Mouse (Mus musculus) olfactory bulb, adult 2 months (tissue): ENCODE measurements around the gene Hoxa13. TPM values are rescaled to one million over a fixed set of nuclear protein-coding genes. Genes with fewer than 3 reads are reported as not detected.

Experiments
- H3K27ac ChIP-seq: fragments of 200-500 bp; 2 replicates; pipeline ENCODE4 v1.5.1; 2012; ENCODE audit warnings: low read depth, low read length; ENCODE audit not compliant: insufficient read depth
- H3K4me1 ChIP-seq: fragments of 200-500 bp; 2 replicates; pipeline ENCODE4 v1.6.1; 2012; ENCODE audit warnings: low read length; ENCODE audit not compliant: control insufficient read depth, insufficient read depth
- H3K4me3 ChIP-seq: fragments of 200-500 bp; 2 replicates; pipeline ENCODE4 v1.5.1; 2012; ENCODE audit warnings: mild to moderate bottlenecking, low read depth, low read length, moderate library complexity; ENCODE audit not compliant: insufficient read depth
- CTCF ChIP-seq: fragments of 200-500 bp; IDR thresholded peaks from 2 replicates; pipeline ENCODE4 v1.5.1; 2012; ENCODE audit warnings: low read depth, mild to moderate bottlenecking, low read length, moderate library complexity; ENCODE audit not compliant: insufficient read depth
- POLR2A ChIP-seq: fragments of 200-500 bp; IDR thresholded peaks from 2 replicates; pipeline ENCODE4 v1.6.1; 2012; ENCODE audit warnings: mild to moderate bottlenecking, low read depth, low read length, moderate library complexity; ENCODE audit not compliant: insufficient read depth
- WGBS: fragments of 180-500 bp; shearing (Covaris S2); methylation state at CpG from one replicate; pipeline ENCODE4 v1.1.7; 2018; 5-methylcytosine and 5-hydroxymethylcytosine counted together
- polyA plus RNA-seq: library from polyadenylated mRNA; stranded (reverse); fragments of >200 nt; gene quantifications from 2 replicates; pipeline ENCODE4 v1.2.4, GENCODE M21; 2012; ENCODE audit warnings: low replicate concordance; ENCODE audit not compliant: missing spikeins, insufficient read depth, insufficient read length

Gene Hoxa13
- polyA plus RNA-seq, 1 experiment, result not detected

- TF ChIP-seq CTCF (no peak), POLR2A (no peak)
- Histone ChIP-seq H3K4me1 (no peaks in the 10 kb centered on the region), H3K27ac (no peak overlapping the region), H3K4me3 (no peak overlapping the region)
- WGBS, result 8% methylated on average over 18 of the region's 18 CpGs
Observed at GRCm38 (mm10) chr6:52208868-52209684, 51.6 kb downstream of the Hoxa13 start.

- whole genome bisulfite sequencing, result 1% methylated on average over 47 of the region's 47 CpGs
- no peak within 1 kb of the TSS for H3K4me3 ChIP-seq
- TF ChIP-seq POLR2A (no peak), CTCF (no peak)
Observed at GRCm38 (mm10) chr6:52208072-52208867, 52.4 kb downstream of the Hoxa13 start, which contains the start of gene Hoxa6. Gene Hoxa6, minus strand, starts transcription at chr6:52208722.

More at GRCm38 (mm10) chr6:52208072-52208867, 52.4 kb downstream of the Hoxa13 start, which contains the start of gene Hoxa6:
- Histone ChIP-seq H3K27ac (no peak within 1 kb of the TSS), H3K4me1 (peaks cover 4% of the 10 kb centered on the region)

Other genes with a start within 250 kb of the Hoxa13 start
- gene Skap2, start 248.3 kb downstream of the Hoxa13 start, polyA plus RNA-seq, result not detected in 2 replicates
- gene Hoxa1, start 102.6 kb downstream of the Hoxa13 start, polyA plus RNA-seq, result not detected in 2 replicates
- not detected in 2 replicates for gene Hoxa2, start 96.0 kb downstream of the Hoxa13 start, polyA plus RNA-seq
- gene 5730596B20Rik, start 83.4 kb downstream of the Hoxa13 start, polyA plus RNA-seq, result not detected in 2 replicates
- not detected in 2 replicates for gene Hoxa4, start 69.1 kb downstream of the Hoxa13 start, polyA plus RNA-seq
- not detected in 2 replicates for gene Hoxa5, start 56.3 kb downstream of the Hoxa13 start, polyA plus RNA-seq
- gene Hoxa6, start 52.2 kb downstream of the Hoxa13 start, polyA plus RNA-seq, result not detected in 2 replicates
- gene Hoxa3, start 47.5 kb downstream of the Hoxa13 start, polyA plus RNA-seq, result not detected in 2 replicates
- gene Gm28308, start 47.5 kb downstream of the Hoxa13 start, polyA plus RNA-seq, result not detected in 2 replicates
- not detected in 2 replicates for gene Hoxa7, start 39.0 kb downstream of the Hoxa13 start, polyA plus RNA-seq
- gene Hoxa9, start 29.8 kb downstream of the Hoxa13 start, polyA plus RNA-seq, result not detected in 2 replicates
- not detected in 2 replicates for gene Hoxa10, start 20.0 kb downstream of the Hoxa13 start, polyA plus RNA-seq
- gene Hoxa11, start 15.1 kb downstream of the Hoxa13 start, polyA plus RNA-seq, result not detected in 2 replicates
- not detected in 2 replicates for gene Evx1, start 52.6 kb upstream of the Hoxa13 start, polyA plus RNA-seq